ENCODE assay signal across 8 mouse cellular contexts in genomic region chr9:72274677-72275076, GRCm38 (mm10). TPM values are rescaled to one million over a fixed set of nuclear protein-coding genes. Genes with fewer than 3 reads are reported as not detected.
DNase-seq lines count a peak whose midpoint lies in the region; ATAC-seq and TF ChIP-seq lines count a peak whose summit lies in the region.

TSS of gene Zfp280d (plus strand) at chr9:72274860.

- H3K36me3 ChIP-seq in forebrain, embryonic 10.5 days (replicated peaks) = peaks cover 20% of the 10 kb centered on the region
- no peaks in the 10 kb centered on the region for H3K36me3 ChIP-seq in heart, embryonic 15.5 days
- no peaks in the 10 kb centered on the region for H3K36me3 ChIP-seq in liver, embryonic 14.5 days (replicated peaks; ENCODE audit: control insufficient read depth, insufficient read depth, low read depth)
- H3K36me3 ChIP-seq in neural tube, embryonic 11.5 days (ENCODE audit: control insufficient read depth, insufficient read depth, low read length) = no peaks in the 10 kb centered on the region
- H3K36me3 ChIP-seq in stomach, postnatal 0 days (ENCODE audit: control insufficient read depth, insufficient read depth, low read length) = no peaks in the 10 kb centered on the region

- WGBS in forebrain, embryonic 10.5 days = 1% methylated on average over 52 of the region's 57 CpGs
- WGBS in heart, embryonic 15.5 days = under 1% methylated on average over 46 of the region's 57 CpGs
- 2% methylated on average over 49 of the region's 57 CpGs for WGBS in liver, embryonic 14.5 days (ENCODE audit: insufficient replicate concordance)
- WGBS in neural tube, embryonic 11.5 days = under 1% methylated on average over 39 of the region's 57 CpGs
- WGBS in stomach, postnatal 0 days = under 1% methylated on average over 44 of the region's 57 CpGs

- peak; percentile 71 for DNase-seq in c-Kit-negative CD71-positive TER-119-positive erythroid progenitor cells, embryonic 14.5 days (ENCODE audit: low read depth, low spot score)
- DNase-seq in forebrain, embryonic 10.5 days (ENCODE audit: extremely low spot score, low spot score) = peak; percentile 91
- peak; percentile 93 to 97 for DNase-seq in kidney, postnatal 25 days
- DNase-seq in liver, embryonic 14.5 days (ENCODE audit: low read depth in 3 of 3, low spot score in 3 of 3) = peak; percentile 75 to 79 (median 76)
- peak; percentile 92 for DNase-seq in neural tube, embryonic 11.5 days (ENCODE audit: low spot score)
- peak; percentile 94 for DNase-seq in stomach, postnatal 0 days (ENCODE audit: low spot score)

- peak within 1 kb of the TSS; percentile 85 for H3K4me2 ChIP-seq in heart, embryonic 15.5 days
- peak within 1 kb of the TSS; percentile 92 for H3K4me2 ChIP-seq in liver, embryonic 14.5 days (ENCODE audit: low read depth)
- peak within 1 kb of the TSS; percentile 68 for H3K4me2 ChIP-seq in neural tube, embryonic 11.5 days (ENCODE audit: low read depth)
- H3K4me2 ChIP-seq in stomach, postnatal 0 days (replicated peaks; ENCODE audit: low read depth) = peak within 1 kb of the TSS; percentile 67

- peak within 1 kb of the TSS; percentile 76 for H3K4me3 ChIP-seq in forebrain, embryonic 10.5 days
- peak within 1 kb of the TSS; percentile 60 for H3K4me3 ChIP-seq in heart, embryonic 15.5 days
- H3K4me3 ChIP-seq in liver, embryonic 14.5 days (ENCODE audit: insufficient read depth in 1 of 2, low read depth in 2 of 2, low read length in 2 of 2) = peak within 1 kb of the TSS; percentile 84 to 97
- H3K4me3 ChIP-seq in neural tube, embryonic 11.5 days (ENCODE audit: low read depth, low read length) = peak within 1 kb of the TSS; percentile 75
- H3K4me3 ChIP-seq in stomach, postnatal 0 days (ENCODE audit: low read depth, low read length) = peak within 1 kb of the TSS; percentile 62

- H3K9ac ChIP-seq in heart, embryonic 15.5 days = peak within 1 kb of the TSS; percentile 94
- H3K9ac ChIP-seq in liver, embryonic 14.5 days (replicated peaks) = peak within 1 kb of the TSS; percentile 92
- peak within 1 kb of the TSS; percentile 96 for H3K9ac ChIP-seq in neural tube, embryonic 11.5 days (ENCODE audit: low read length)
- peak within 1 kb of the TSS; percentile 92 for H3K9ac ChIP-seq in stomach, postnatal 0 days (ENCODE audit: low read length)

- ATAC-seq in CD4-positive, CD25-positive, alpha-beta regulatory T cell, adult 4 months = peak; percentile 94
- peak; percentile 99 for ATAC-seq in heart, embryonic 15.5 days (replicated peaks; ENCODE audit: insufficient number of reproducible peaks, insufficient read depth, low FRiP score, low read depth)
- ATAC-seq in liver, embryonic 14.5 days (ENCODE audit: insufficient read depth) = peak; percentile 97
- peak; percentile 98 for ATAC-seq in neural tube, embryonic 11.5 days (ENCODE audit: insufficient read depth, low FRiP score, low TSS enrichment)
- ATAC-seq in stomach, postnatal 0 days (ENCODE audit: low FRiP score, low TSS enrichment) = peak; percentile 99

- H3K27ac ChIP-seq in forebrain, embryonic 10.5 days = peak within 1 kb of the TSS; percentile 99
- peak within 1 kb of the TSS; percentile 95 for H3K27ac ChIP-seq in heart, embryonic 15.5 days
- peak within 1 kb of the TSS; percentile 84 for H3K27ac ChIP-seq in liver, embryonic 14.5 days
- H3K27ac ChIP-seq in neural tube, embryonic 11.5 days (ENCODE audit: low read depth, low read length) = peak within 1 kb of the TSS; percentile 100
- peak within 1 kb of the TSS; percentile 99 for H3K27ac ChIP-seq in stomach, postnatal 0 days (replicated peaks)

- peaks cover 24% of the 10 kb centered on the region for H3K9me3 ChIP-seq in forebrain, embryonic 10.5 days
- no peaks in the 10 kb centered on the region for H3K9me3 ChIP-seq in heart, embryonic 15.5 days (replicated peaks)
- H3K9me3 ChIP-seq in liver, embryonic 14.5 days (ENCODE audit: control insufficient read depth, low read length) = no peaks in the 10 kb centered on the region; the same call in 1 of the 2 replicates
- H3K9me3 ChIP-seq in neural tube, embryonic 11.5 days (ENCODE audit: control insufficient read depth, low read length) = no peaks in the 10 kb centered on the region
- H3K9me3 ChIP-seq in stomach, postnatal 0 days (ENCODE audit: control insufficient read depth, low read length) = no peaks in the 10 kb centered on the region

- no peak for TF ChIP-seq EP300 in liver, embryonic 14.5 days (IDR thresholded peaks at IDR 0.05; ENCODE audit: low read depth)
- no peak for TF ChIP-seq EP300 in stomach, postnatal 0 days (optimal IDR thresholded peaks at IDR 0.05)

- TF ChIP-seq CTCF in liver, embryonic 14.5 days (IDR thresholded peaks at IDR 0.05; ENCODE audit: low read depth) = no peak
- no peak for TF ChIP-seq CTCF in stomach, postnatal 0 days (IDR thresholded peaks at IDR 0.05; ENCODE audit: low read depth)

- peaks cover 19% of the 10 kb centered on the region for H3K4me1 ChIP-seq in forebrain, embryonic 10.5 days
- H3K4me1 ChIP-seq in heart, embryonic 15.5 days (replicated peaks) = peaks cover 13% of the 10 kb centered on the region
- H3K4me1 ChIP-seq in liver, embryonic 14.5 days (replicated peaks; ENCODE audit: control insufficient read depth in 2 of 2, insufficient read depth in 2 of 2, low read length in 1 of 2) = peaks cover 0 to 10% of the 10 kb centered on the region in 2 experiments; a peak in 2 of 4 replicates
- 0 out of 2 replicates have a peak, but pooled peaks cover 3% of the 10 kb centered on the region for H3K4me1 ChIP-seq in neural tube, embryonic 11.5 days (ENCODE audit: control insufficient read depth, insufficient read depth, low read length)
- H3K4me1 ChIP-seq in stomach, postnatal 0 days (replicated peaks; ENCODE audit: control insufficient read depth, insufficient read depth) = no peaks in the 10 kb centered on the region; the same call in 1 of the 2 replicates

- peaks cover 9% of the 10 kb centered on the region; the same call in 1 of the 2 replicates for H3K27me3 ChIP-seq in forebrain, embryonic 10.5 days (ENCODE audit: poor library complexity, severe bottlenecking)
- no peaks in the 10 kb centered on the region for H3K27me3 ChIP-seq in heart, embryonic 15.5 days
- no peaks in the 10 kb centered on the region for H3K27me3 ChIP-seq in liver, embryonic 14.5 days (ENCODE audit: control insufficient read depth, insufficient read depth, low read length)
- no peaks in the 10 kb centered on the region for H3K27me3 ChIP-seq in neural tube, embryonic 11.5 days (ENCODE audit: control insufficient read depth, insufficient read depth, low read length)
- no peaks in the 10 kb centered on the region for H3K27me3 ChIP-seq in stomach, postnatal 0 days (ENCODE audit: control insufficient read depth, insufficient read depth, low read length)

RNA-seq across cellular contexts. Expression of gene Zfp280d, which starts in this region (rescaled TPM):
- 10 to 100 TPM; 57.0 to 63.1 TPM for polyA plus RNA-seq in CD4-positive, CD25-positive, alpha-beta regulatory T cell, adult 4 months (2017; shearing (Covaris generic))
- polyA plus RNA-seq in forebrain, embryonic 10.5 days (2016; fragmentation: Nextera tagmentation; extraction: Ambion mirVana) = 47.7 and 53.0 TPM in 2 replicates
- 21.3 and 24.7 TPM in 2 replicates for polyA plus RNA-seq in heart, embryonic 15.5 days (2015; fragmentation: Nextera tagmentation; extraction: Ambion mirVana)
- polyA plus RNA-seq in liver, embryonic 14.5 days (2012; rRNA removed) = 10.4 and 14.5 TPM in 2 replicates
- 11.0 and 12.5 TPM in 2 replicates for polyA plus RNA-seq in liver, embryonic 14.5 days (2014; fragmentation: Nextera tagmentation; extraction: Ambion mirVana)
- 50.6 and 54.4 TPM in 2 replicates for polyA plus RNA-seq in neural tube, embryonic 11.5 days (2014; fragmentation: Nextera tagmentation; extraction: Ambion mirVana)
- 11.4 and 12.0 TPM in 2 replicates for polyA plus RNA-seq in stomach, postnatal 0 days (2015; fragmentation: Nextera tagmentation; extraction: Ambion mirVana)

Comparison
In these comparisons a context has a peak if more than half of its experiments do, and no peak if none do; other contexts are left out.
1. Peak in every context shown above with its lines: DNase-seq, ATAC-seq, H3K4me3 ChIP-seq and H3K27ac ChIP-seq.